Mouse (Mus musculus): ENCODE results near the gene Mmrn1.

DNA sequence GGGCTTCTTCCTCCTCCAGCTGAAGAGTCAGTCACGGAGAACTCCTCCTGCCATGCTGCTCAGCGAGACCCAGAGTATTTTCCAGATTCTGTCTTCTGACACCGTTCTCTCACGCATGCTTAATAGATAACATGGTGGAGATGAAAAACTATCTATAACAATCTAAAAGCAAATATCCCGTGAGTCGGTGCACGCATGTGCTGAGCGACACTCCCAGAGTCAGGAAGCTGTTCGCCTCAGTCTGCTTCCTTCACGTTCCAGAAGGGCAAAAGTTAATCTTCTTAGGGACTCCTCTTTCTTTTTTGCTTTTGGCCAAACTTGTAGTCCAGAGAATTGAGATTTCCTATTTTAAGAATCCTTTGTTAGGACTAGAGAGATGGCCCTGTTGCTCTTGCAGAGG, 69.7 kb downstream of the Mmrn1 start:
- TF ChIP-seq CTCF (IDR thresholded peaks at IDR 0.05; ENCODE audit: insufficient read depth, low read length) (no peak), POLR2A (IDR thresholded peaks at IDR 0.05; ENCODE audit: borderline replicate concordance, extremely low read depth, low read depth, low read length) (no peak)
